Mouse (Mus musculus) embryonic facial prominence, embryonic 10.5 days (tissue): ENCODE measurements around the gene Myh2. TPM values are rescaled to one million over a fixed set of nuclear protein-coding genes. Genes with fewer than 3 reads are reported as not detected.

Experiments
- DNase-seq: peaks from one replicate; pipeline ENCODE4 v3.0.0-alpha.2; 2017; ENCODE audit warnings: low spot score
- H3K27ac ChIP-seq: fragments of 300-500 bp; sonication (generic); replicated peaks from 2 replicates; pipeline ENCODE4 v1.5.1; 2016; ENCODE audit warnings: mild to moderate bottlenecking
- H3K27me3 ChIP-seq: fragments of 300-500 bp; sonication (generic); replicated peaks from 2 replicates; pipeline ENCODE4 v1.6.1; 2016; ENCODE audit warnings: low read depth, mild to moderate bottlenecking; ENCODE audit not compliant: poor library complexity, severe bottlenecking
- H3K36me3 ChIP-seq: fragments of 300-500 bp; sonication (generic); replicated peaks from 2 replicates; pipeline ENCODE4 v1.6.1; 2016; ENCODE audit warnings: mild to moderate bottlenecking, moderate library complexity
- H3K4me1 ChIP-seq: fragments of 300-500 bp; sonication (generic); 2 replicates; pipeline ENCODE4 v1.6.1; 2016
- H3K4me3 ChIP-seq: fragments of 300-500 bp; sonication (generic); 2 replicates; pipeline ENCODE4 v1.5.1; 2016; ENCODE audit warnings: mild to moderate bottlenecking, moderate library complexity
- H3K9me3 ChIP-seq: fragments of 300-500 bp; sonication (generic); 2 replicates; pipeline ENCODE4 v1.6.1; 2016; ENCODE audit warnings: mild to moderate bottlenecking
- WGBS: fragments of 180-500 bp; shearing (Covaris S2); methylation state at CpG from one replicate; pipeline ENCODE4 v1.1.7; 2016; 5-methylcytosine and 5-hydroxymethylcytosine counted together
- polyA plus RNA-seq: library from polyadenylated mRNA; unstranded; fragments of >200 nt; fragmentation: Nextera tagmentation; extraction: Ambion mirVana; gene quantifications from 2 replicates; pipeline ENCODE4 v1.2.1, GENCODE M21; 2016

The Myh2 gene
- polyA plus RNA-seq, 1 experiment from 2014 or later: 0.04 TPM

- WGBS: 86% methylated on average over 4 of the region's 4 CpGs
- H3K27ac ChIP-seq: 0 out of 2 replicates have a peak overlapping the region, but pooled peaks have one; percentile 14
- no peaks in the 10 kb centered on the region for H3K27me3 ChIP-seq
- DNase-seq: no peak
- H3K4me3 ChIP-seq: no peak overlapping the region
- no peaks in the 10 kb centered on the region for H3K36me3 ChIP-seq
- no peaks in the 10 kb centered on the region for H3K4me1 ChIP-seq
- no peaks in the 10 kb centered on the region for H3K9me3 ChIP-seq
Measured at GRCm38 (mm10) chr11:67163701-67164100, 7.1 kb upstream of the Myh2 start.

- no peaks in the 10 kb centered on the region for H3K9me3 ChIP-seq
- H3K27ac ChIP-seq: no peak overlapping the region
- no peaks in the 10 kb centered on the region for H3K27me3 ChIP-seq
- H3K4me1 ChIP-seq: peaks cover 3% of the 10 kb centered on the region; the same call in 1 of the 2 replicates
- no peak overlapping the region for H3K4me3 ChIP-seq
- no peaks in the 10 kb centered on the region for H3K36me3 ChIP-seq
- no peak for DNase-seq
- 52% methylated on average over 5 of the region's 5 CpGs for WGBS
Measured at GRCm38 (mm10) chr11:67164851-67165250, 6.0 kb upstream of the Myh2 start.

- no peaks in the 10 kb centered on the region for H3K9me3 ChIP-seq
- peaks cover 3% of the 10 kb centered on the region; the same call in 1 of the 2 replicates for H3K4me1 ChIP-seq
- DNase-seq: no peak
- H3K27ac ChIP-seq: no peak overlapping the region
- no peaks in the 10 kb centered on the region for H3K36me3 ChIP-seq
- H3K27me3 ChIP-seq: no peaks in the 10 kb centered on the region
- 35% methylated on average over 5 of the region's 5 CpGs for WGBS
- H3K4me3 ChIP-seq: no peak overlapping the region
Measured at GRCm38 (mm10) chr11:67169301-67169700, 1.5 kb upstream of the Myh2 start.

- Histone ChIP-seq H3K4me1 (peaks cover 3% of the 10 kb centered on the region; the same call in 1 of the 2 replicates), H3K4me3 (no peak overlapping the region), H3K9me3 (no peaks in the 10 kb centered on the region), H3K27ac (no peak overlapping the region), H3K36me3 (no peaks in the 10 kb centered on the region), H3K27me3 (no peaks in the 10 kb centered on the region)
- DNase-seq: no peak
- WGBS: 92% methylated on average over 2 of the region's 2 CpGs
Measured at GRCm38 (mm10) chr11:67172439-67172838, 1.6 kb downstream of the Myh2 start.

GRCm38 (mm10) chr11:67176376-67176775 lies 5.5 kb downstream of the Myh2 start:
- Histone ChIP-seq H3K27me3 (no peaks in the 10 kb centered on the region), H3K27ac (no peak overlapping the region), H3K4me1 (no peaks in the 10 kb centered on the region), H3K9me3 (no peaks in the 10 kb centered on the region), H3K4me3 (no peak overlapping the region), H3K36me3 (no peaks in the 10 kb centered on the region)
- no peak for DNase-seq
- WGBS: 75% methylated on average over 5 of the region's 5 CpGs

GRCm38 (mm10) chr11:67190316-67190715 lies 19.5 kb downstream of the Myh2 start:
- H3K27ac ChIP-seq: no peak overlapping the region
- no peak overlapping the region for H3K4me3 ChIP-seq
- H3K4me1 ChIP-seq: no peaks in the 10 kb centered on the region
- DNase-seq: no peak
- H3K36me3 ChIP-seq: no peaks in the 10 kb centered on the region
- H3K9me3 ChIP-seq: no peaks in the 10 kb centered on the region
- H3K27me3 ChIP-seq: no peaks in the 10 kb centered on the region
- 85% methylated on average over 10 of the region's 10 CpGs for WGBS

- H3K36me3 ChIP-seq: no peaks in the 10 kb centered on the region
- H3K4me3 ChIP-seq: no peak overlapping the region
- DNase-seq: no peak
- H3K4me1 ChIP-seq: no peaks in the 10 kb centered on the region
- H3K27ac ChIP-seq: no peak overlapping the region
- no peaks in the 10 kb centered on the region for H3K27me3 ChIP-seq
- 89% methylated on average over 2 of the region's 2 CpGs for WGBS
- H3K9me3 ChIP-seq: no peaks in the 10 kb centered on the region
Measured at GRCm38 (mm10) chr11:67190814-67191213, 20.0 kb downstream of the Myh2 start.

- no peak overlapping the region for H3K4me3 ChIP-seq
- DNase-seq: no peak
- no peaks in the 10 kb centered on the region for H3K4me1 ChIP-seq
- H3K27me3 ChIP-seq: no peaks in the 10 kb centered on the region
- WGBS: 91% methylated on average over 14 of the region's 14 CpGs
- no peaks in the 10 kb centered on the region for H3K9me3 ChIP-seq
- no peaks in the 10 kb centered on the region for H3K36me3 ChIP-seq
- no peak overlapping the region for H3K27ac ChIP-seq
Measured at GRCm38 (mm10) chr11:67191496-67191895, 20.7 kb downstream of the Myh2 start.

GRCm38 (mm10) chr11:67199321-67199720 lies 28.5 kb downstream of the Myh2 start:
- H3K4me1 ChIP-seq: no peaks in the 10 kb centered on the region
- peaks cover 2% of the 10 kb centered on the region; the same call in 1 of the 2 replicates for H3K9me3 ChIP-seq
- WGBS: 52% methylated on average over 1 of the region's 1 CpGs
- no peak overlapping the region for H3K27ac ChIP-seq
- no peak overlapping the region for H3K4me3 ChIP-seq
- no peaks in the 10 kb centered on the region for H3K36me3 ChIP-seq
- DNase-seq: no peak
- H3K27me3 ChIP-seq: no peaks in the 10 kb centered on the region

GRCm38 (mm10) chr11:67199752-67200151 lies 28.9 kb downstream of the Myh2 start, which contains the start of gene Myh1:
TSS of gene Myh1 (plus strand) at chr11:67200052.
- Histone ChIP-seq H3K27ac (no peak within 1 kb of the TSS), H3K36me3 (no peaks in the 10 kb centered on the region), H3K4me3 (no peak within 1 kb of the TSS), H3K9me3 (peaks cover 2% of the 10 kb centered on the region; the same call in 1 of the 2 replicates), H3K27me3 (no peaks in the 10 kb centered on the region), H3K4me1 (no peaks in the 10 kb centered on the region)
- 80% methylated on average over 4 of the region's 4 CpGs for WGBS
- DNase-seq: no peak

- WGBS: 80% methylated on average over 3 of the region's 3 CpGs
- no peaks in the 10 kb centered on the region for H3K9me3 ChIP-seq
- no peak for DNase-seq
- no peak overlapping the region for H3K27ac ChIP-seq
- H3K4me3 ChIP-seq: no peak overlapping the region
- no peaks in the 10 kb centered on the region for H3K4me1 ChIP-seq
- H3K27me3 ChIP-seq: no peaks in the 10 kb centered on the region
- H3K36me3 ChIP-seq: no peaks in the 10 kb centered on the region
Measured at GRCm38 (mm10) chr11:67204766-67205165, 33.9 kb downstream of the Myh2 start.

- Histone ChIP-seq H3K27me3 (no peaks in the 10 kb centered on the region), H3K4me3 (no peak overlapping the region), H3K36me3 (no peaks in the 10 kb centered on the region), H3K27ac (no peak overlapping the region), H3K9me3 (no peaks in the 10 kb centered on the region), H3K4me1 (no peaks in the 10 kb centered on the region)
- 93% methylated on average over 8 of the region's 8 CpGs for WGBS
- no peak for DNase-seq
Measured at GRCm38 (mm10) chr11:67221803-67222202, 51.0 kb downstream of the Myh2 start.

GRCm38 (mm10) chr11:67224466-67224865 lies 53.6 kb downstream of the Myh2 start:
- 86% methylated on average over 3 of the region's 3 CpGs for WGBS
- no peak overlapping the region for H3K27ac ChIP-seq

GRCm38 (mm10) chr11:67228731-67229130 lies 57.9 kb downstream of the Myh2 start:
- 85% methylated on average over 3 of the region's 3 CpGs for WGBS

More at GRCm38 (mm10) chr11:67224466-67224865, 53.6 kb downstream of the Myh2 start:
- H3K27me3 ChIP-seq: no peaks in the 10 kb centered on the region
- no peaks in the 10 kb centered on the region for H3K36me3 ChIP-seq
- DNase-seq: no peak
- H3K4me1 ChIP-seq: no peaks in the 10 kb centered on the region
- H3K9me3 ChIP-seq: no peaks in the 10 kb centered on the region
- no peak overlapping the region for H3K4me3 ChIP-seq

More at GRCm38 (mm10) chr11:67228731-67229130, 57.9 kb downstream of the Myh2 start:
- Histone ChIP-seq H3K27me3 (no peaks in the 10 kb centered on the region), H3K27ac (no peak overlapping the region), H3K36me3 (no peaks in the 10 kb centered on the region), H3K9me3 (no peaks in the 10 kb centered on the region), H3K4me3 (no peak overlapping the region), H3K4me1 (no peaks in the 10 kb centered on the region)
- no peak for DNase-seq
